Mouse (Mus musculus) frontal cortex, postnatal 25 days (tissue): ENCODE results near the gene Vmn1r117.
"Not testable (repeated sequence)": the region's sequence is repeated elsewhere in the genome, so short reads cannot be mapped to it uniquely, and the experiment has no call there.

Source experiments
- DNase-seq, 2 experiments: peaks; one replicate each; pipeline ENCODE4 v3.0.0; 2022; ENCODE audit warnings: low spot score in 2 of 2

The Vmn1r117 gene

GRCm38 (mm10) chr7:20884021-20884420, at the start of gene Vmn1r117:
TSS of gene Vmn1r117 (minus strand) at chr7:20884121.
- not testable (repeated sequence) for DNase-seq

GRCm38 (mm10) chr7:20912247-20912646, 28.3 kb upstream of the Vmn1r117 start, which contains the start of gene Vmn1r118:
TSS of gene Vmn1r118 (minus strand) at chr7:20912347.
- DNase-seq, result not testable (repeated sequence)

GRCm38 (mm10) chr7:20871956-20872355, 12.0 kb downstream of the Vmn1r117 start, which contains the start of gene Vmn1r116:
TSS of gene Vmn1r116 (plus strand) at chr7:20872256.
- not testable (repeated sequence) for DNase-seq

- not testable (repeated sequence) for DNase-seq
Observed at GRCm38 (mm10) chr7:20844885-20845284, 39.0 kb downstream of the Vmn1r117 start, which contains the start of gene Vmn1r115. TSS of gene Vmn1r115 (minus strand) at chr7:20844985.
